Mouse (Mus musculus): ENCODE data around the gene Hsf2bp. TPM values are rescaled to one million over a fixed set of nuclear protein-coding genes. Genes with fewer than 3 reads are reported as not detected.

The Hsf2bp gene
- polyA plus RNA-seq, 1 experiment: 34.3 TPM

- Histone ChIP-seq H3K4me3 (ENCODE audit: control insufficient read depth, low read depth, low read length) (no peak overlapping the region), H3K4me1 (ENCODE audit: control insufficient read depth, insufficient read depth, low read length) (no peaks in the 10 kb centered on the region; the same call in 1 of the 2 replicates), H3K27ac (ENCODE audit: control insufficient read depth, insufficient read depth, low read depth, low read length) (no peak overlapping the region), H3K36me3 (ENCODE audit: control insufficient read depth, insufficient read depth, low read length) (no peaks in the 10 kb centered on the region), H3K27me3 (ENCODE audit: control insufficient read depth, insufficient read depth, low read length) (no peaks in the 10 kb centered on the region)
- TF ChIP-seq CTCF (IDR thresholded peaks at IDR 0.05; ENCODE audit: control insufficient read depth, insufficient read depth, insufficient replicate concordance, low read depth, low read length): no peak
- no peak for TF ChIP-seq POLR2A (IDR thresholded peaks at IDR 0.05; ENCODE audit: control insufficient read depth, low read depth, low read length)
These were observed 97.4 kb downstream of the Hsf2bp start for GRCm38 (mm10) chr17:31938539-31939260.

- H3K27ac ChIP-seq (ENCODE audit: control insufficient read depth, insufficient read depth, low read depth, low read length): no peak overlapping the region
- H3K4me1 ChIP-seq (ENCODE audit: control insufficient read depth, insufficient read depth, low read length): no peaks in the 10 kb centered on the region; the same call in 1 of the 2 replicates
- no peaks in the 10 kb centered on the region for H3K27me3 ChIP-seq (ENCODE audit: control insufficient read depth, insufficient read depth, low read length)
- no peak overlapping the region for H3K4me3 ChIP-seq (ENCODE audit: control insufficient read depth, low read depth, low read length)
- TF ChIP-seq CTCF (IDR thresholded peaks at IDR 0.05; ENCODE audit: control insufficient read depth, insufficient read depth, insufficient replicate concordance, low read depth, low read length) (no peak), POLR2A (IDR thresholded peaks at IDR 0.05; ENCODE audit: control insufficient read depth, low read depth, low read length) (no peak)
- H3K36me3 ChIP-seq (ENCODE audit: control insufficient read depth, insufficient read depth, low read length): no peaks in the 10 kb centered on the region
These were observed 99.0 kb downstream of the Hsf2bp start for GRCm38 (mm10) chr17:31937141-31937554.

GRCm38 (mm10) chr17:31935841-31936240, 100.3 kb downstream of the Hsf2bp start:
- Histone ChIP-seq H3K27ac (ENCODE audit: control insufficient read depth, insufficient read depth, low read depth, low read length) (no peak overlapping the region), H3K27me3 (ENCODE audit: control insufficient read depth, insufficient read depth, low read length) (no peaks in the 10 kb centered on the region), H3K4me1 (ENCODE audit: control insufficient read depth, insufficient read depth, low read length) (no peaks in the 10 kb centered on the region; the same call in none of the 2 replicates), H3K4me3 (ENCODE audit: control insufficient read depth, low read depth, low read length) (no peak overlapping the region), H3K36me3 (ENCODE audit: control insufficient read depth, insufficient read depth, low read length) (no peaks in the 10 kb centered on the region)
- TF ChIP-seq POLR2A (IDR thresholded peaks at IDR 0.05; ENCODE audit: control insufficient read depth, low read depth, low read length) (no peak), CTCF (IDR thresholded peaks at IDR 0.05; ENCODE audit: control insufficient read depth, insufficient read depth, insufficient replicate concordance, low read depth, low read length) (no peak)

DNA sequence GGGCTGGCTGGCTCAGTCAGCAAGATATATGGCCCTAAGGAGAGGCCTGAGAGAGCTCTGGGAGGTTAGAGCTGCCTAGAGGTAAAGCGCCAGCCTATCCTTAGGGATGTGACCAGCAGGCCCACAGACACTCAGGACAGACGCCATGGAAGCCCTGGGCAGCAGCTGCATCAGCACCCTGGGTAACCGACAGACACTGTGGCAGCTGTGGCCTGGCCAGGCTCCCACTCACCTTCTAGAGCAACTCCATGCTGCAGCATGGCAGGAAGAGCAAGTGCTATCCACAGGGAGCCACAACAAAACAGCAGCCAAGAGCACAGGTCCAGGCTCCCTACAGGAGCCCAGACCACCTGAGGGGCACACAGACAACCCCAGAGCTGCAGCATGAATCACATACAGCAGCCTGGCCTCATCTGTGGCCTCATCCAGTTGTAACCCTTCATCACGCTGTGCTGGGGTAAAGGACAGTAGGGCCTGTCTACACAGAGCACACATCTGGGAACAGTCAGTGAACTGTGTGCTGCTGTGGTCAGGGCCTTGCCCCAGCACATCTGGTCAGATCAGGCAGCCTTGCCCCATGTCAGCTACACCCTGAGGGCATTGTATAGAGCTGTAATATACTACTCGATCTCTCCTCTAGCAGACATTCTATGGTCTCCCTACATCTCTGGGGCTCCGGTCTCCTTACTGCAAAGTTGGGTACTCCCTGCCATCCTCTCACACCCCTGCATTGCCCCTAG, 100.9 kb downstream of the Hsf2bp start:
- no peaks in the 10 kb centered on the region for H3K36me3 ChIP-seq (ENCODE audit: control insufficient read depth, insufficient read depth, low read length)
- no peak overlapping the region for H3K27ac ChIP-seq (ENCODE audit: control insufficient read depth, insufficient read depth, low read depth, low read length)
- H3K4me1 ChIP-seq (ENCODE audit: control insufficient read depth, insufficient read depth, low read length): no peaks in the 10 kb centered on the region; the same call in none of the 2 replicates
- TF ChIP-seq CTCF (IDR thresholded peaks at IDR 0.05; ENCODE audit: control insufficient read depth, insufficient read depth, insufficient replicate concordance, low read depth, low read length) (no peak), POLR2A (IDR thresholded peaks at IDR 0.05; ENCODE audit: control insufficient read depth, low read depth, low read length) (no peak)
- H3K27me3 ChIP-seq (ENCODE audit: control insufficient read depth, insufficient read depth, low read length): no peaks in the 10 kb centered on the region
- H3K4me3 ChIP-seq (ENCODE audit: control insufficient read depth, low read depth, low read length): no peak overlapping the region

GRCm38 (mm10) chr17:31933956-31934355, 102.2 kb downstream of the Hsf2bp start:
- H3K27ac ChIP-seq (ENCODE audit: control insufficient read depth, insufficient read depth, low read depth, low read length): no peak overlapping the region
- H3K4me1 ChIP-seq (ENCODE audit: control insufficient read depth, insufficient read depth, low read length): no peaks in the 10 kb centered on the region; the same call in none of the 2 replicates
- H3K36me3 ChIP-seq (ENCODE audit: control insufficient read depth, insufficient read depth, low read length): no peaks in the 10 kb centered on the region
- TF ChIP-seq POLR2A (IDR thresholded peaks at IDR 0.05; ENCODE audit: control insufficient read depth, low read depth, low read length): no peak
- TF ChIP-seq CTCF (IDR thresholded peaks at IDR 0.05; ENCODE audit: control insufficient read depth, insufficient read depth, insufficient replicate concordance, low read depth, low read length): no peak
- no peak overlapping the region for H3K4me3 ChIP-seq (ENCODE audit: control insufficient read depth, low read depth, low read length)
- H3K27me3 ChIP-seq (ENCODE audit: control insufficient read depth, insufficient read depth, low read length): no peaks in the 10 kb centered on the region

DNA sequence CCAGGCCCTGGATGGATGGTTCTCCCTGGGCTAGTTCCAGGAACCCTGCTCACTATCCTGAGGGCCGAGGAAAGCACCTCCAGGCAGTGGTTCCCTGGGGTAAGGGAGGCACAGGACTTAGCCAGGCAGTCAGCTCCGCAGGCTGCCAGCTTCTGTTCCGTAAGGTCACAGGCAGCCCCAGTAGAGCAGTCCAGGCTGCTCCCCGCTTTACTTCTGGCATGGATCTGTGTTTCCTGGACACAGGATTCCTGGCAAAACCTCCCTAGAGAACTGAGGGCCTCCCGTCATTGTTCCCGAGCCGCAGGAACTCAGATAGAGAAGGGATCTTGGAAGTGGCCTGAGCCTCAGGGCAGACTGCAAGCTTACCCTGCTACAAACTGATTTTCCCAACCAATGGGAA, 104.7 kb downstream of the Hsf2bp start:
- no peaks in the 10 kb centered on the region; the same call in none of the 2 replicates for H3K4me1 ChIP-seq (ENCODE audit: control insufficient read depth, insufficient read depth, low read length)
- no peaks in the 10 kb centered on the region for H3K27me3 ChIP-seq (ENCODE audit: control insufficient read depth, insufficient read depth, low read length)
- TF ChIP-seq POLR2A (IDR thresholded peaks at IDR 0.05; ENCODE audit: control insufficient read depth, low read depth, low read length) (no peak), CTCF (IDR thresholded peaks at IDR 0.05; ENCODE audit: control insufficient read depth, insufficient read depth, insufficient replicate concordance, low read depth, low read length) (no peak)
- H3K36me3 ChIP-seq (ENCODE audit: control insufficient read depth, insufficient read depth, low read length): no peaks in the 10 kb centered on the region
- no peak overlapping the region for H3K27ac ChIP-seq (ENCODE audit: control insufficient read depth, insufficient read depth, low read depth, low read length)
- no peak overlapping the region for H3K4me3 ChIP-seq (ENCODE audit: control insufficient read depth, low read depth, low read length)

Data from testis, adult 2 months (tissue).